Mouse (Mus musculus) myocyte (in vitro differentiated cells): ENCODE measurements around the gene Prr19.

Experiments used
- E2F4 ChIP-seq: IDR thresholded peaks from one replicate; pipeline ENCODE4 v1.6.1; 2011; ENCODE audit warnings: mild to moderate bottlenecking, control low read depth, moderate library complexity; ENCODE audit not compliant: insufficient read depth
- MAX ChIP-seq: IDR thresholded peaks from one replicate; pipeline ENCODE4 v1.6.1; 2011; ENCODE audit warnings: low read depth, mild to moderate bottlenecking, control low read depth
- MYOG ChIP-seq, 3 experiments: IDR thresholded peaks; one replicate each; pipeline ENCODE4 v1.6.1; 2011; ENCODE audit warnings: control low read depth in 2 of 3, low read depth in 2 of 3, mild to moderate bottlenecking in 2 of 3; ENCODE audit not compliant: insufficient read length in 2 of 3, control insufficient read depth in 1 of 3, insufficient read depth in 1 of 3
- POLR2A ChIP-seq: IDR thresholded peaks from one replicate; pipeline ENCODE4 v1.6.1; 2011; ENCODE audit warnings: low read depth, mild to moderate bottlenecking, control low read depth, moderate library complexity; ENCODE audit not compliant: insufficient read length
- REST ChIP-seq: IDR thresholded peaks from one replicate; pipeline ENCODE4 v1.6.1; 2011; ENCODE audit warnings: mild to moderate bottlenecking, control low read depth, moderate library complexity; ENCODE audit not compliant: insufficient read depth, insufficient read length
- SRF ChIP-seq: IDR thresholded peaks from one replicate; pipeline ENCODE4 v1.6.1; 2011; ENCODE audit warnings: low read depth; ENCODE audit not compliant: control insufficient read depth, insufficient read length
- TCF12 ChIP-seq: IDR thresholded peaks from one replicate; pipeline ENCODE4 v1.6.1; 2011; ENCODE audit warnings: mild to moderate bottlenecking, control low read depth; ENCODE audit not compliant: poor library complexity, insufficient read depth, severe bottlenecking
- USF1 ChIP-seq: IDR thresholded peaks from one replicate; pipeline ENCODE4 v1.6.1; 2011; ENCODE audit warnings: low read depth, mild to moderate bottlenecking, control low read depth, moderate library complexity

DNA sequence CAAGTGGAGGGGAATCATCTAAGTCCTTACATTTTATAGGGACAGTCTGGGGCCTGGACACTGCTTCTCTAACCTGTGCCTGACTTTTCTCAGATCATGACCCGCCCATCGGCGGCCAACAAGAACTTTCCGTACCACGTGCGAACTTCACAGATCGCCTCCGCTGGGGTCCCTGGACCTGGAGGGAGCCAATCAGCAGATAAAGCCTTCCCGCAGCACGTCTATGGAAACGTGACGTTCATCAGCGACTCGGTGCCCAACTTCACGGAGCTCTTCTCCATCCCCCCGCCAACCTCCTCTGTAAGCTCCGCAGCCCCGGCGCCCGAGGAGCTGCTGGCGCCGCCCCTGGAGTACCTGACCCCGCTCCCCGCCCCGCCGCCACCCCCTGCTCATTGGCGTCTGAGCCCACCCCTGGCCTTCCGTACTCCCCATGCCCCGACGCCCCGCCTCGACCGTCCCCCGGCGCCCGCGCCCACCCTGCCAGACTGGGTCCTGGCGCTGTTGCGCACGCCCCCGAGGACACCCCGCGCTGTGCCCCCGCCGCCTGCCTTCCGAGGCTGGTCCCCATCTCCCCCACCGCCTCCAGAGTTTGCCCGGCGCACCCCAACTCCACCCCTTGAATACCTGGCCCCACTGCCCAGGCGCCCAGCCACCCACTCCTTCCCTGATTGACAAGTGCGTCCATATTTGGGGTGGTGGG is 13.5 kb downstream of the Prr19 start:
- TF ChIP-seq POLR2A (no peak), MYOG (IDR thresholded peaks at IDR 0.05; ENCODE audit: control insufficient read depth in 1 of 3, insufficient read depth in 1 of 3, insufficient read length in 2 of 3, low read depth in 2 of 3) (no peak), MAX (no peak), USF1 (no peak), TCF12 (no peak), E2F4 (no peak), SRF (no peak), REST (no peak)
